Mouse (Mus musculus): Measurements from ENCODE around the gene Huwe1. TPM values are rescaled to one million over a fixed set of nuclear protein-coding genes. Genes with fewer than 3 reads are reported as not detected.
A peak's percentile ranks its signal among the peaks of the same experiment; 100 is the strongest.

Gene Huwe1
- polyA plus RNA-seq (2017; shearing (Covaris generic)), result 10 to 100 TPM; 32.7 to 68.5 (median 67.2) TPM

DNA sequence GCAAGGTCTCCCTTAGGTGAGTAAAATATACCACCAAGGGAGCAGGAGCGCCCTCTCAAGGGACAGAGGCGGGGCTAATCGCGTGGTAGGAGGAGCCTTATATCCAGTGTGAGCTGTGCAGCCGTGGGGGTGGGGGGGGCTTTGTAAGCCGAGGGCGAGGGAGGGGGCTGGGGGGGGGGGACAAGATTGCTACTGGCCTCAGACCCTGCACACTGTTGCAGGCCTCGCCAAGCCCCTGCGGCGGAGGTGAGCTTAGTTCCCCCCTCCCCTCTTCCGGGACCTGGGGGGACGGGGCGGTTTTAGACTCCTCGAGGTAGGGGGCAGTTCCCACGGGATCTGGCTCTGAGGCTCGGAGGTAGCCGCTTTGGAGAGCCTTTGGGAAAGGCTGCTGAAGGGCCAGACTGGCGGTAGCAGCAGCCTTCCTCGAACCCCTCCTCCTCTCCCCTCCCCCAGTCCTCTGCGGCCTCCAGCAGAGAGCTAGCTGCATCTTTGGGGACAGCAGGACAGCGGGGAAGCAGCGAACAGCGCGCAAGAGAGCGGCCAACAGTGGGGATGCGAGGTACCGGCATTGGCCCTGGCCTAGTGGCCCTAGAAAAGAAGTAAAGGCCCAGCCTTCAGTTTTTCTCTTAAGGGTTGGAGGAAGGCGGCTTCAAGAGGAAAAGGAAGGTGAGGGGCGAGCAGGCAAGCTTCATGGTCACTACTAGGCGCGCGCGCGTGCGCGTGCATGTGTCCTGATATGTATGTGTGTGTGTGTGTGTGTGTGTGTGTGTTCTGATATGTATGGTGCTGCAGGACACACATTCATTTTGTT, at the start of gene Huwe1:
Gene Huwe1, plus strand, starts transcription at position 107 of the 811 bp plus-strand sequence.
- no peak for ATAC-seq

DNA sequence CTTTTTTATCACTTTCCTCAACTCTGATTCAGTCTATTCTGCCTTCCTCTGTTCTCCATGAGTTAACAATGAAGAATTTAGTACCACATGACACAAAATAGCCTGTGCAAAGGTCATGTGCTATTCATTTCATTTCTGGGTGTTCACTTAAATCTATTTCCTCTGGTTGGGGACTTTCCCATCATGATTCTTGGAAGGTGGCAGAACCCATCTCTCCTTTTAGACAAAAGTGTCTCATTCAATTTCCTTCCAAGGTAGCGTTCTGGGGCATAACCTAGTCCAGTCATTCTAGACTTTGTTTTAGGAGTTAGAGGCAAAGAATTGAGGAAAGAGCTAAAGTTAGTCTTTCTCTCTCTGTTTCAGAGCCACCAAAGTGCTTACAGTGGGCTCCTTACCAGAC, 20.3 kb upstream of the Huwe1 start:
- peak; percentile 87 for ATAC-seq

DNA sequence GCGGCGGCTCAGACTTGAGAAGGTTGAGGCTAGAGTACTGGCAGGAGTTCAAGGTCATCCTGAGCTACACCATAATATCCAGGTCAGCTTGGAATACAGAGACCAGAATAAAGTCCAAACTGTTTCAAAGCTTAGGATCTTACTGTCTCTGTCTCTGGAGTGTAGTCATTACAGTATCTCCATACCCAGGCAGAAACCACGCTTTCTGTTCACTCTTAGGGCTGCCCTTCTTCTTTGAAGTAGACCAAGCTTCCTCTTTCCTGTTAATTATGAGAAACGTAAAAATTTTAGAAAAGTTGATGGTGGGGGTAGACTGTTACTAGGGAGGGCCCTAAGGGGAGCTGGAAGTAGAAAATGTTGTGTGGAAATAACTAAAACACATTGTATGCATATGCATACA, 17.7 kb upstream of the Huwe1 start:
- ATAC-seq, result peak; percentile 60

DNA sequence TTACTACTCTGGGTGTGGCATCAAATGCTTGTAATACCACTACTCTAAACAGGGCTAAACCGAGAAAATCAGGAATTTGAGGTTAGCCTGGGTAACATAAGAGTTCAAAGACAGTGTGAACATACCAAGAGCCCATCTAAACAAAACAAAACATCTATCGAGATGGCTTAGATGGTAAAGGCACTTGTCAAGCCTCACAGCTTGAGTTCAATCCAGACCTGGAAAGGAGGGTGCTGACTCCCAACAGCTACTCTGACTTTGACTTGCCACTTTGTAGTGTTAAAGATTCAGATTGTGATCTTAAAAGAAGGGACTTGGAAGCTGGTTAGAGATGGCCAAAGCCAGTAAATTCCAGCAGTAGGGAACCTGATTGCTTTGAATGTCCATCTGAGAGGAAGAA, 7.8 kb upstream of the Huwe1 start:
- ATAC-seq, result no peak

DNA sequence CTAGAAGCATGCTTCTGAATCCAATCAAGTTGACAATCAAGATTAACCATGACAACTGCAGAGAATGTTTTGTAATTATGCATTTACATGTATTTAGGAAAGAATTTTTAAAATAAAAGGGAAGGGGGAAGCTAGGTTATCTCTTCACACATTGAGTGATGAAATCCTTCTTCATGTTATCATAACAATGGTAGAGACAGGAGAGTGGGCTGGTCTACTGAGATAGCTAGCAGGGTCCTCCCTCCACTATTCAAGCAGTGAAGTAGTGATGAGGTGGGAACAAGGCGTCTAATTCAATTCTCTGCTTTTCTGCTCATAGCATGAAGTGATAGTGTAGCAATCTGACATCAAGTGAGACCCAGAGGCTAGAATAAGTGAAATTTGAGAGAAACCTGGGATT, 2.6 kb upstream of the Huwe1 start:
- ATAC-seq, result no peak

DNA sequence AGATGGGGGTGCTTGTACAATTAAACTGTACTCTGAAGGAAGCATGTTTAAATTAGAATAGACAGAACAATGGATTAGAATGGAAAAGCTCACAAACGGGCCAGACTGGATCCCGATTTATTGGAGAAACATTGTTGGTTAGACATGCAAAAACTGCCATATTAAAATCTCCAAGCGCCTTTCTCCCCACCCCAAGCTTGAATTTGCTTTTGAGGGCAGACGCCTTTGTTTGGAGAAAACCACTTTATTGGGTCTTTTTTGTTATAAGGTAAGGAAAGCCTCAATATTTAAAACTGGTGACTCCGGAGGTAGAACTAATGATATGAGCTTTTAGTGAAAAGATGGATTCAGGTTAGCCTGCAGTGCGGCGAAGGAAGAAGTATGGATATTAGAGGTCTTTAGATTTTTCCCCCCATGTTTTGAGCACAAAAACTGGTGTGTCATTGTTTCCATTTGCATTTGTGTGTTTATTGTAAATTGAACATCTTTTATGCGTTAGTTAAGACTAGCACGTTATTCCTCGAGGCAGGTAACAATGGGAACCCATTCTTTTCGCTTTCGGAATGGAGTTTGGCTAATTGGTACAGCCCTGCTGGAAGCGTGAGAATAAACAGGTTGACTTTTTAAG, 1.8 kb downstream of the Huwe1 start:
- no peak for ATAC-seq

DNA sequence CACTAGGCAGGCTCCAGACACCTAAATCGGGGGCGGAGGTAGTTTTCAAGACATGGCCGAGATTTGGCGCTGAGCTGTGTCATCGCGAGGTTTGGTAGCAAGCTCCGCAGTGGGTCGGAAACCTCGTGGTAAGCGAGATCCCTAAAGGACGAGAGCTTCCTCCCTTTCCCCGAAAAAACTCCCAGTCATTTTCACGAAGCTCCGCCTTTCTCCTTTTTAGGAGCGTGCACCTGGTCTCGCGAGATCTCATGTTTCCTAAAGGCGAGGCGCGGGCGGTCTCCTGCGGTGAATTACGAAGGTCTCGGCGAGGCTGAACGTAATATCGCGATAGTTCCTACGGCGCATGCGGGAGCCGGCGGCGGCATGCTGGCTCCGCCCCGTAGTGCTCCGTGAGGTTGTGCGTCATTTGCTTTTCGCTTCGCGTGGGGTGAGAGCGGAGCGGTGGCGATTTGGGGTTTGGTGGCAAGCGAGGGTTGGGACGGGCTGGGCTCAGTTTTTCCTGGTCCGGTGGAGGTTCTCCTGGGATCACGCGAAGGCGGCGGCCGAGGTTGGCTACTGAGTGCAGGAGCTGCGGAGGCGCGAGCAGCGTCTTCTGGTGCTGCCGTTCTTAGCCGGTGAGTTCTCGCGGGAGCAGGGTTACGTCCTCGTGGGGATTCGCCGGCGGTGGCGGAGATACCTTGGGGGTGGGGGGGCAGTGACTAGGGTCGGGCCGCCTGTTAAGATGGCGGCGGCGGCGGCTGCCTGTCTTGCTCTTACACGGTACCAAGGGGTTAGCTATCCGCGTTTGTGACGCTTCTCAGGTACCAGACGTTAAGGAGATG, 2.6 kb downstream of the Huwe1 start:
- peak; percentile 84 for ATAC-seq

DNA sequence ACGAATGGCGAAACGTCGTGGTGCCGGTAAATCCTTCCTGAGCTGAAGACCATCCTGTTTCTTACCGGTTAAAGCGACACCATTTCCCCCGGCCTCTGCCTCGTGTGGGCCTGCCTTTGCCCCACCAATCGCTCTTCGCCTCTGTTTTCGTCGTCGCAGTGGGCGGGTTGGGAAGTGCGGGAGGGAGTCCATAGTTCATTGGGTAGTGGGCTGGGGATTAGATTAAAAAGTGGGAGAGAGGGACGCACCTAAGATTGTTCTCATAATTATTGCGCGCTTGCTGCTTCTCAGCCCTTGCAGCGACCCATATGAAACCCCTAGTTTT, 3.1 kb downstream of the Huwe1 start:
- ATAC-seq, result peak; percentile 12

DNA sequence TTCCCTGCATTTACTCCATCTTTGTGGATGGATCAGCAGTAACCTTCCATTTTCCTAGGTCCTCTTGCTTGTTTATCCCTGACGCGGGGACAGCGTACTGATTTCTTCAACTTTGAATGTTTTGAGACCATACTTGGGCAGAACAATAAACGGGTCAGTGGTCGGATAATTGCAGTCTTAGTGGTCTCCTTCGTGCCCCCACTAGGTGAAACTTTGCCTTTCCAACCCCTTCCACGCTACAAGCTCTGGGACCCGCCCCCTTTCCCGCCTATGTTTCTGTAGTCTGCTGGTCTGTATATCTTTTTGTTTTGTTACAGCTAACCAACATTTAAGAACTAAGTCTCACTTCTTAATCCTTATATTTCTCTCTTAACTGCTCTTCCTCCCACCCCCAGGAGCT, 3.8 kb downstream of the Huwe1 start:
- ATAC-seq, result no peak

DNA sequence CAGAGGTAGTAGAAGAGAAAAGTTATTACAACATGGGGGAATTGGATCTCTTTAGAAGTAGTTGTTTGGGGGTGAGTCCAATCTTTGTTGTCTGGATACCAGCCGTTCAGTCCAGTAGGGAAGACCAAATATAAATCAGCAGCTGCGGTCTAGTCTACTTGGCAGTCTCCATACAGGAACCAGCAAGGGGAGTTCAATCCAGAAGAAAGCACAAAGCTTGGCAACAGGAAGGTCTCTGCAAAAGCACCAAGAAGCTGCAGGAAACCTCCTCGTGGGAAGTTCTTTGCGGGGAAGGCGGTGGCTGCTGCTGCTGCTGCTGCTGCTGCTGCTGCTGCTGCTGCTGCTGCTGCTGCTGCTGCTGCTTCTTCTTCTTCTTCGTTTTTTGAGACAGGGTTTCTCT, 10.9 kb downstream of the Huwe1 start:
- ATAC-seq, result no peak

DNA sequence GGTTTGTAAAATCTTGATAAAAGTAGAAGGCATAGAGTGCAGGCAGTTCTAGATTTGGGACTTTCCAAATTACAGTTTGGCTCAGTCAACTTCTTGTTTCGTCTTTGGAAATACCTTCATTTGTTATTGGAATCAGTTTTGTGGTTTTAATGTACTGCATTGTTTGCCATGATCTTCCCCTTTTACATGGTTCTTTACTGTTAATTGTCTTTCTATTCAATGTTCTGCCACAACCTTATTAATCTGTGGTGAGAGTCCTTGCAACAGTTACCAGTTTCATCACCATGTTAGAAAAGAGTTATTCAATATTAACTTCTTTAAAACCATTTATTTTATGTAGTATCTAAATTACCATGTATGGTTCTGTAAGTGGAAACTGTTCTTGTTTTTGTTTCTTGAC, 13.0 kb downstream of the Huwe1 start:
- ATAC-seq, result no peak

DNA sequence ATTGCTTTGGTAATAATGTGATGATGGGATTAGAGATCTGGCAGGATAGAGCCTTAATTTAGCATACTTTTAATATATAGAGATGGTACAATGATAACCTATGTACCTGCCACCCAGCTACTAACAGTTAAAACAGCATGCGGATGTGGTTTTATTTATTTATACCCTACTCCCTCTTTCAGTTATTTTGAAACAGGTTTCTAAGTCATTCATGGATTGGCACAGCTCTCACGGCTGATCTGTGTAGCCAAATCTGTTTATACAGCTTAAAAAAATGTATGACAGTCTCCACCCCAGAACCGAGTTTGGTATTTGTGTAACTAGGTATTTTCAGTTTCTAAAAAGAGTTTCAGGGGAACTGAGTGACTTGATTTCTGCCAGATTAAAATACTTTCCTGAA, 17.1 kb downstream of the Huwe1 start:
- ATAC-seq, result peak; percentile 92

DNA sequence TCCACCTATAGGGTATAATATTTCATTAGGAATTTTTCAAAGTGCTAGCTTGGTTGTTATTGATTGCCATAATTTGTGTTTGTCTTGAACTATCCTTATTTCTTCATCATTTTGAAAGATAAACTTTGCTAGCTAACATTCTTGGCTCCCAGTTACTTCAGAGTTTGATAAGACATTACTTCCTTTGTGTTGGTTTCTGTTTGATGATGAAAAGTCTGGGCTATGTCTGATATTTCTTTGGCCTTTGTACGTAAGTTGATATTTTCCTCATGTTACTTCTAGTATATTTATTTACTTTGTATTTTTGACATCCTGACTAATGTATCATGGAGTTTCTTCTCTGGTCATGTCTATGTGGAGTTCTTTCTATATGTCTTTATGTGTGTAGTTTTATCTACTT, 28.4 kb downstream of the Huwe1 start:
- ATAC-seq, result no peak

DNA sequence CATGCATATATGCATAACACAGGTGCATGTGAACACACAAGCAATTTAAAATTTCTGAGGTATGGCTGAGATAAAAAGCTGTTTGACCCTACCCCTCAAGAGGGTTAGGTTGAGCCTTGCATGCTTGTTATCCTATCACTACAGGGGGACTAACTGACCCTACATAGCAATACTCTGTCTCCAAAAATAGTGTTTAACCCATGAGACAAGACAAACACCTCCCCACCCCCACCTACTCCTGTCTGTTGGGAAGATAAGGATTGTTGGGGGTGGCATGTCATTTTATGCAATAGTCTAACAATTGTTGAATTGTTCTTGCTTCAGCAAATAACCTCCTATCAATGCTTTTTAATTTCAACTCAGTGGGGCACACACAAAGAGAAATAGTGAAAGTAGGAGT, 30.7 kb downstream of the Huwe1 start:
- ATAC-seq, result no peak

DNA sequence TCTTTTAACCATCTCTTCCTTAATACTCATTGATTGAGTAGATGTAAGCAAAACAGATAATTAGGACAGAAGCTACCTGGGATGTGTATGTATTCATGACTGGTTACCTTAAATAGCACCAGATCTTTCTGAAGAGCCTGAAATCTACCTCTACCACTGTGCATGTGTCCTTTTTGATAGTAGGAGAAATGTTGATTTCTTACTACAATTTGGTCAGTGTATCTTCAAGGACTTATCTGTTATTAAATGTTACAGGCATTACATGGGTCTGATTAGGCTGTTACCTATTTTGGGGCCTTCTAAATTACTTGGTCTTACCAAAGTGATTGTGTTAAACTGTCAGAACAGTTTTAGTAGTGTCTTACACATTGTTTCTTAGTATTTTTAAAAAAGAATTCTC, 32.4 kb downstream of the Huwe1 start:
- no peak for ATAC-seq

DNA sequence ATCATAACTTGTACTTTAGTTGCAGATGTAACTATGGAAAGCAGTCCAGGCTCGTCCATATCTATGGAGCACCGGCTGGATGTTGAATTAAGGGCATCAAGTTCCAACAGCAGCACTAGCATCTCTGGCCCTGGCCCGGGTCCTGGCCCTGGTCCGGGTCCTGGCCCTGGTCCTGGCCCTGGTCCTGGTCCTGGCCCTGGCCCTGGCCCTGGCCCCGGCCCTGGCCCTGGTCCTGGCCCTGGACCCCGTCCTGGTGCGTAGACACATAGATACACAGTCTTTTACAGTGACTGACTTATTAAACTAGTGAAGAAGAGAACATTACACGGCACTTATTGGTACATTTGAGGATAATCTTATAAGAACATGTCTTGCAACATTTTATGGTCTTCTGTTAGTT, 58.8 kb downstream of the Huwe1 start:
- no peak for ATAC-seq

DNA sequence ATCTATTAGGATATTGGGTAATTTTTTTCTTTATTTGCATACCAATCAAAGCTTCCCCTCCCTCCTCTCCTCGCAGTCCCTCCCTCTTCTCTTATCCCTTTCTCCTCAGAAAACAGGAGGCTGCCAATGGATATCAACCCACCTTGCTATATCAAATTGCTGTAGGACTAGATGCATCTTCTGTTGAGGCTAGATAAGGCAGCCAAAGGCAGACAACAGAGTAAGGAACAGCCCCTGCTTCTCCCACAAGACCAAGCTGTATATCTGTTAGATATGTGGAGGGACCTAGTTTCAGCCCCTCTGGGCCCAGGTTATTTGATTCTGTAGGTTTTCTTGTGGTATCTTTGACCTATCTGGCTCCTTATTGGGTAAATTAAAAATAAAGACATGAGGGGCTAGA, 110.1 kb downstream of the Huwe1 start:
- ATAC-seq, result no peak

DNA sequence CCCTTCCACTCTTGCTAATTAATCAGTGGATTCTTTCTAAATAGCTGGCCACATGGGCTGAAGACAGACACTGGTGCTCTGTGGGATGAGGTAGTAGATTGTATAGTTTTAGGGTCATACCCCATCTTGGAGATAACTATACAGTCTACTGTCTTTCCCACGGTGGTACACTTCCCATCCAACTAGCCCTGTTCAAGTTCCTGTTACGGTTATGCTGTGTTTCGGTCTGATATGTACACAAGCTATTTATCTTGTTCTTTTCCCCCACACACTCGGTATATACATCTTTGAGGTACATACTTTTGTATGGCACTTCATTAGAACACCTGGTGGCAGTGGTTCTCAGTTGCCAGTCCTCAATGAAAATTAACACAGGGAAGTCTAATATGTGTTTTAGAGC, 111.7 kb downstream of the Huwe1 start:
- ATAC-seq, result no peak

DNA sequence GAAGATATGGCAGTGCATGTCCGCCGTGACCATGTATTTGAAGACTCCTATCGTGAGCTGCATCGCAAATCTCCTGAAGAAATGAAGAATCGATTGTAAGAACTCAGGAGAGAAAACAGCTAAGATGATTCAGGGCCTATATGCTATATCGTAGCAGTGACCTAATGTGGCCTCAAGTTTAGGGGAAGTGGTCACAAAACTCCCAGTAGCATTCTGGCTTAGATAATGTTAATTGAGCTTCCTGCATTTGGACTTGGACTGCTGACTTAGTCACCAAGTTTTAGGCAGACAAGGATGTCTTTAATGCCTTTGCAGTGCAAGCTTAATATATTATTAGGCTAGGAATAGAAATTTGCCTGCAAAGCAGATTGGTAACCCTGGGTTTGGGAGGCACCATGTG, 128.8 kb downstream of the Huwe1 start:
- ATAC-seq, result no peak

DNA sequence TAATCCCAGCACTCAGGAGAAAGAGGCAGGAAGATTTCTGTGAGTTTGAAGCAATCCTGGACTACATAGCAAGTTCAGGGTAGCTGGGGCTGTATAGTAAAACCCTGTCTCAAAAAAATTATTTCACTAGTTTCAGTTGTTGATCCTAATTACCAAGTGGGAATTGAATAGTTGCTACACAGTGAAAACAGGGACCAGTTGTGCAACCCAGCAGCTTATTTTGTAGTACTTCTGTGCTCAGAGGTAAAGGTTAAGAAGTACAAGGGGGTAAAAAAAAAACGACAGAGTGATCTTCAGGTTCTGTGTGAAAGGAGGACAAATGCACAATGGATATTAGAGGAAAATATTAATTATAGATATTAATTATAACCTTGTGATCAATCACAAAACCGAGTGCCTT, 138.2 kb downstream of the Huwe1 start:
- no peak for ATAC-seq

DNA sequence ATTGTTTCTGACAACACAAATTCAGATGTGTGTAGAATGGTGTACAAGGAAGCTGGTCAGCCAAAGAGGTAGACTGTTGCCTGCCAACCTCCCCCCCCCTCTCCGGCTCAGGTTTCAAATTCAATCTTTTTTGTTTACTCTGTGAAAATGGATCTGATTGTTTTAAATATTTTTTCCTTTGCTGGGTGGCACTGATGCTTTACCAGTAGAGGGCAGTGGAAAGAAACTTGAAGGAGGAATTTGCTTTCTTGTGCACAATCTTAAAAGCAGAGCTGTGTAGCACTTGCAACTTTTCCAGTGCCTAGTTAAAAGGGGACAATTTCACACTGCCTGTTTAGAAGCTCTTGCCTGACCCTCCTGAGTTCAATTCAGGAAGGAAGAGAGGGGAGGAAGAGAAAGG, 146.4 kb downstream of the Huwe1 start:
- no peak for ATAC-seq

DNA sequence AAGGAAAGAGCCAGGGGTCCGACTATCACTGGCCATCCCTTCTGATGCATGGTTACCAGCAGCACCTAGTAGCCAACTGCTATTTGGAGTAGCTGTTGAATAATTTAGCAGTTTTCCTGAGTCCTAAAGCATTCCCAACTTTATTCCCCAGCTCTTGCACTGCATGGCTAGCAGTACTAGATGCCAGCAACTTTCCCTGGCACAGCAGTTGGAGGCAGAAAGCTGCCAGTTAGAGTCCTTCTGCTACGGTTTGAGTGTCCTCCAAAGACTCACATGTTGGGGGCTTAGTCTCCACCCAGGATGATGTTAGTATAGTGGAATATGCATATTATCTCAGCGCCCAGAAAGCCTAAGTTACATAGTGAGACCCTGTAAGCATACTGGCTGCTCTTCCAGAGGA, 147.2 kb downstream of the Huwe1 start:
- ATAC-seq, result no peak

DNA sequence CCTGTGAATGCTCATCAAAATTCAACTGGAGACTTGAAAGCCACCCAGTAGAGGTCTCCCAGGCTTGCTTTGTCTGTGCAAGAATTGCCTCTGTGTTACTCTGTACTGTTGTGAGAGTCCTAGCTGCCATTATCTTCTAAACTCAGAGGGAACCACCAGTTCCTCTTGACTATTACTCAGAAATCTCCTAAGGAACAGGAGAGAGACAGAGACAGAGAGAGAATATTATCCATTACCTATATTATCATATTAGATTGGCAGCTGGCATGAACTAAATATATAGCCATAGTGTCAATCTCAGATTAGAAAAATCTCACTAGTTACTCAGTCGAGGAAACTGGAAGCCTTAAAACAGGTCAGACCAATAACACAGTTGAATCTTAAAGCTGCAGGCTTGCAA, 149.6 kb downstream of the Huwe1 start:
- ATAC-seq, result no peak

DNA sequence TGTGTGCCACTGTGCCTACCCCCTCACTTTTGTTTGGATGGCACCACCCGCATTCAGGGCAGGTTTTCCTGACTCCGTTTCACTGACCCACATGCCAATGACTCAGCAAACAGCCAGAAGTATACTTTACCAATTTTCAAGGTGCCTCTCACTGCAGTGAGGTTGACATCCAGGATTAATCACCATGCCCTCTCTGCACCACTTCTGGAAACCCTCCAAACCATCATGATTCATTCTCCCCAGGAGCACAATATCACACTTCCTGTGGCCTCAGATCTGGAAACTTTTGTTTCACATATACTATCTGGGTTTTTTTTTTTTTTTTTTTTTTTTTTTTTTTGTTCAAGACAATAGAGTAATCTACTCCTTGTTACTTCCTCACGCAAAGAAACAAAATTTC, 150.6 kb downstream of the Huwe1 start:
- no peak for ATAC-seq

Measured in inflammation-experienced regulatory T-cells, adult 6 months (primary cell).